Mouse (Mus musculus): ENCODE data around the gene Sfmbt1. TPM values are rescaled to one million over a fixed set of nuclear protein-coding genes. Genes with fewer than 3 reads are reported as not detected.

The Sfmbt1 gene
- 18.1 to 23.2 TPM (median 21.2 TPM) in 4 replicates for total RNA-seq (2023)

DNA sequence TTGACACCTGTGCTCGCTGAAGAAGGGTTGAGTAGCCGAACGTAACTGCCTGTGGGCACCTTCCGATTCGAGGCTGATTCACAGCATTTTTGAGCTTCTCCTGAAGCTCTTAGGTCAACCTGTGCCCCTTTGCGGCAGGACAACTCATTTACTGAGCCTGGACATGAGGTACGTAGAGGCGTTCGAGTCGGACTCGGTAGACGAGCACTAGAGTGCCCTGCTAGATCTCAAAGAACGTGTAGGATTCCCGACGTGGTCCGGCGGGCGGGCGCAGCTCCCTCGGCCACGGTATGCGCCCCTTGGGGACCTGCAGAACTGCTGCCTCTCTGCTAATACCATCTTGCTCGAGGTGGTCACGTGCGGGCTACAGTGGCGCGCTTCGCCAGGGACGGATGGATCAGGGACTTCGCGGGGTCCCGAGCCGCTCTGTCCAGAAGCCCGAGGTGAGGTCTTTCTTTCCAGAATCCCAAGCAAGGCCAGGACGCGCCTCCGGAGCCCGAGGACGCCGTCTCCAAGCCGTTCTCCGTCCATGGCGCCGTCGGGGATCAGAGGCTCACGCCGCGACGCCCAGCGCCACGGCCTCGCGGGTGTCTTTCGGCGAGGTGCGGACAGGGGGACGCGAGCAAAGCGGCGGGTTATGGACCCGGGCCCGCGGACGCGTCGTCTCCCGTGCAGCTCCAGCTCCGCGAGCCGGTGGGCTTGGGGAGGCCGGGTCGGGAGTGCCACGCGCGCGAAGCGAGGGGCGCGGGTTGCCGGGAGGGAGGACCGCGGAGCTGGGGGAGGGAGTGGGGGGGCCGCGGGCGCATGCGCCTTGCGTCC lies at the start of gene Sfmbt1:
Gene Sfmbt1, plus strand, starts transcription at position 51 of the 819 bp plus-strand sequence.

DNA sequence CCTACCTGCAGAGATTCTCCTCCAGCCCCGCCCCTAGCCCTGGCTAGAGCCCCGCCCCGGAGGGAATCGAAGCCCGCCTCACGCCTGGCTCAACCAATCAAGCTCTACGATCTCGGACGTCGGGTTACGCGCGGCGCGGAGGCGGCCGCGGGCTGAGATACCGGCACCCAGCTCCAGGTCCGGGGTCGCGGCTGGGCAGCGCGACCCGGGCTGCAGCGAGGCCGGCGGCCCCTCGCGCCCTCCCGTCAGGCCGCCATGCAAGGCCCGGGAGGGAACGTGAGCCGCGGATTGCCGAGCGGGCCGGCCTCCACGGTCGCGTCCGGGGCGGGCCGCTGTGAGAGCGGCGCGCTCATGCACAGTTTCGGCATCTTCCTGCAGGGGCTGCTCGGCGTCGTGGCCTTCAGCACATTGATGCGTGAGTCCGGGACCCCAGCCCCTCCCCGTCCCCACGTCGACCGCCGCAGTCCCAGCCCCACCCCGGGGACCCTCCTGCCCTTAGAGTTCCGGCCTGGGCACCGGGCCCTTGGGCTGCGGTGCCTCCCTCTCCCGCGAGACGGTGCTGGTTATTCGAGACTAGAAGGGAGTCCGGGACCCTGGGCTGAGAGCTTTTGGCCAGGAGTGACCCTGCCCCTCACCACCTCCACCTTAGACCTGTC lies 111.0 kb downstream of the Sfmbt1 start, which contains the start of gene Tmem110:
Gene Tmem110, plus strand, starts transcription at position 115 of the 656 bp plus-strand sequence.

Other genes starting within 250 kb of the Sfmbt1 start
- gene Dcp1a, start 235.3 kb upstream of the Sfmbt1 start, total RNA-seq (2023): 53.9 to 59.9 TPM (median 58.5 TPM) in 4 replicates
- 5.6 to 6.5 TPM (median 5.9 TPM) in 4 replicates for gene Cacna1d, start 223.4 kb upstream of the Sfmbt1 start, total RNA-seq (2023)
- gene Tkt, start 166.5 kb upstream of the Sfmbt1 start, total RNA-seq (2023): 165 to 193 TPM (median 174 TPM) in 4 replicates
- 452 to 487 TPM (median 473 TPM) in 4 replicates for gene Prkcd, start 88.6 kb upstream of the Sfmbt1 start, total RNA-seq (2023)
- gene Rft1, start 60.5 kb upstream of the Sfmbt1 start, total RNA-seq (2023): 14.5 to 16.4 TPM (median 15.8 TPM) in 4 replicates
- gene Tmem110, start 110.7 kb downstream of the Sfmbt1 start, total RNA-seq (2023): 15.7 to 21.0 TPM (median 17.2 TPM) in 4 replicates
- gene Mustn1, start 164.4 kb downstream of the Sfmbt1 start, total RNA-seq (2023): 2.1 to 2.7 TPM (median 2.5 TPM) in 4 replicates
- 0.26 to 1.0 TPM (median 0.48 TPM) in 4 replicates for gene Itih4, start 171.6 kb downstream of the Sfmbt1 start, total RNA-seq (2023)
- gene Itih3, start 208.9 kb downstream of the Sfmbt1 start, total RNA-seq (2023): not detected in 4 replicates
- not detected in 4 replicates for gene Itih1, start 228.4 kb downstream of the Sfmbt1 start, total RNA-seq (2023)
- gene Nek4, start 236.5 kb downstream of the Sfmbt1 start, total RNA-seq (2023): 5.3 to 9.2 TPM (median 6.0 TPM) in 4 replicates